Mouse (Mus musculus) olfactory bulb, adult 2 months (tissue): ENCODE results near the gene Aqp6.

Experiments
- CTCF ChIP-seq: fragments of 200-500 bp; IDR thresholded peaks from 2 replicates; pipeline ENCODE4 v1.5.1; 2012; ENCODE audit warnings: low read depth, mild to moderate bottlenecking, low read length, moderate library complexity; ENCODE audit not compliant: insufficient read depth
- POLR2A ChIP-seq: fragments of 200-500 bp; IDR thresholded peaks from 2 replicates; pipeline ENCODE4 v1.6.1; 2012; ENCODE audit warnings: mild to moderate bottlenecking, low read depth, low read length, moderate library complexity; ENCODE audit not compliant: insufficient read depth

GRCm38 (mm10) chr15:99597596-99597995 lies 3.6 kb upstream of the Aqp6 start:
- TF ChIP-seq POLR2A (no peak), CTCF (no peak)
